Mouse (Mus musculus) stomach, postnatal 0 days (tissue): ENCODE measurements around the gene Smad1. TPM values are rescaled to one million over a fixed set of nuclear protein-coding genes. Genes with fewer than 3 reads are reported as not detected.

Experiments used
- ATAC-seq: fragments of 200-750 bp; cut with Nextera tagmentation; 2 replicates; pipeline ENCODE4 v1.8.0; 2017; ENCODE audit not compliant: low FRiP score, low TSS enrichment
- DNase-seq: peaks from one replicate; pipeline ENCODE4 v3.0.0-alpha.2; 2016; ENCODE audit warnings: low spot score
- H3K27ac ChIP-seq: fragments of 300-500 bp; sonication (generic); replicated peaks from 2 replicates; pipeline ENCODE4 v1.5.1; 2014; ENCODE audit warnings: mild to moderate bottlenecking, control low read depth
- H3K27me3 ChIP-seq: fragments of 300-500 bp; sonication (generic); 2 replicates; pipeline ENCODE4 v1.6.1; 2014; ENCODE audit warnings: low read length; ENCODE audit not compliant: control insufficient read depth, insufficient read depth
- H3K36me3 ChIP-seq: fragments of 300-500 bp; sonication (generic); 2 replicates; pipeline ENCODE4 v1.6.1; 2014; ENCODE audit warnings: low read length, mixed read lengths; ENCODE audit not compliant: control insufficient read depth, insufficient read depth
- H3K4me1 ChIP-seq: fragments of 300-500 bp; sonication (generic); replicated peaks from 2 replicates; pipeline ENCODE4 v1.6.1; 2014; ENCODE audit warnings: antibody characterized with exemption; ENCODE audit not compliant: control insufficient read depth, insufficient read depth
- H3K4me2 ChIP-seq: fragments of 300-500 bp; sonication (generic); replicated peaks from 2 replicates; pipeline ENCODE4 v1.6.1; 2014; ENCODE audit warnings: low read depth, mild to moderate bottlenecking, control low read depth, moderate library complexity
- H3K4me3 ChIP-seq: fragments of 300-500 bp; sonication (generic); 2 replicates; pipeline ENCODE4 v1.5.1; 2014; ENCODE audit warnings: low read depth, low read length, control low read depth
- H3K9ac ChIP-seq: fragments of 300-500 bp; sonication (generic); 2 replicates; pipeline ENCODE4 v1.6.1; 2014; ENCODE audit warnings: mild to moderate bottlenecking, low read length, control low read depth, mixed read lengths
- H3K9me3 ChIP-seq: fragments of 300-500 bp; sonication (generic); 2 replicates; pipeline ENCODE4 v1.6.1; 2016; ENCODE audit warnings: low read length; ENCODE audit not compliant: control insufficient read depth
- CTCF ChIP-seq: IDR thresholded peaks from 2 replicates; pipeline ENCODE4 v1.5.1; 2016; ENCODE audit warnings: antibody characterized with exemption, low read depth, mild to moderate bottlenecking, moderate library complexity
- EP300 ChIP-seq: optimal IDR thresholded peaks from 2 replicates; pipeline ENCODE3; 2016; ENCODE audit warnings: antibody characterized with exemption
- WGBS: fragments of 180-500 bp; shearing (Covaris S2); extraction: QIAGEN DNeasy Blood & Tissue Kit; methylation state at CpG from one replicate; pipeline ENCODE4 v1.1.7; 2014; 5-methylcytosine and 5-hydroxymethylcytosine counted together
- polyA plus RNA-seq: library from polyadenylated mRNA; unstranded; fragments of >200 nt; fragmentation: Nextera tagmentation; extraction: Ambion mirVana; gene quantifications from 2 replicates; pipeline ENCODE4 v1.2.1, GENCODE M21; 2015

Smad1 gene
- 25.9 and 31.5 TPM in 2 replicates for polyA plus RNA-seq

DNA sequence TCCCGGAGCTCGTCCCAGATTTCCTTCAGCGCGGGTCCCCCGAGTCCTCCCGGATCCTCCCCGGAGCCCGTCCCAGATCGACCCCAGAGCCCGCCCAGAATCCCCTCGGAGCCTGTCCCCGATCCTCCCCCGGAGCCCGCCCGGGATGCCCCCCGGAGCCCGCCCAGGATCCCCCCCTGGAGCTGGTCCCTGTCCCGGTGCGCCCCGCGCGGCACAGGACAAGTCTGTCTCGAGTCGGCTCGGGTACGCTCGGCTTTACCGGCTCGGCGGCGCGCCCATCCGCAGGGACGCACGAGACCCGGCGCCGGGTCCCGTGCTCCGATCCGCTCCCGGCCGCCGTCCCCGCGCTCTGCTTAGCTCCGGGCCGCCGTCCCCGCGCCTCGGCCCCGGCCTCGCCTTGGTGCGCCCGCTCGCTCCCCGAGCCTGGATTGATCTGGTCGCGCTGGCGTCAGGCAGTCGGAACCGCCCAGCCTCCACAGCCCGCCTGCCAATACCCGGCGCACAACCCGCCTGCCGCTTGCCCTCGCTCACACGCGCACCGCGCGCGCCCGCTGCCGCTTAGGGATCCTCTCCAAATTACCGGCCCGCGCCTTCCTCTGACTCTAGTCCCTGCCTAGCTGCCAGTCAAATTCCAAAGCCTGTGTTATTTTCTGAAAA lies at the start of gene Smad1:
Smad1 (minus strand) TSS at position 525 of the 657 bp plus-strand sequence.
- peak; percentile 97 for ATAC-seq

DNA sequence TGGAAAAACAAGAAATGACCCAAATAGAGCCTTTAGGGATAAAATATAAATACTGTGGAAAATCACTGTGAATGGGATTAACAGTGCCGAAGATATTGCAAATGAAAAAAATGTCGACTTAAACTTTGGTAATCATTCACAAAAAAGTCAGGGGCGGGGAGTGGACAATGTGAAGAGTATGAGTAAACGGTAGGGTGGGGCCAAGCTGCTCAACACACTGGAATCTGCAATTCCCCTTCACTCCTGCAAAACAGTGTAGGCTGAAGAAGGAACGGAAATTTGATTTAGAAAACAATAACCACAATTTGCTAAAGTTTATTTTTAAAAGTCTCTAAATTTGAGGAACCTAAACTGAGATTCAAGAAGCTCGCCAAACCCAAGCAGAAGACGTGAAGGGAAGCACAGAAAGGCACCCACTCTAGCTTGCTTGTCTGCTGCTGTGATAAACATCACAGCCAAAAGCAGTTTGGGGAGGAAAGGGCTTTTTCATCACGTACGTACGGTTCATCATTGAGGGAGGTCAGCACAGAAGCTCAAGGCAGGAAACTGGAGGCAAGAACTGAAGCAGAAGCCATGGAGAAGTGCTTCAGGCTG lies 48.0 kb upstream of the Smad1 start:
- no peak for ATAC-seq
- Histone ChIP-seq H3K9me3 (no peaks in the 10 kb centered on the region), H3K9ac (no peak overlapping the region), H3K4me2 (no peak overlapping the region), H3K4me3 (no peak overlapping the region), H3K27ac (no peak overlapping the region), H3K27me3 (no peaks in the 10 kb centered on the region), H3K4me1 (no peaks in the 10 kb centered on the region), H3K36me3 (no peaks in the 10 kb centered on the region)
- no peak for DNase-seq
- 44% methylated on average over 10 of the region's 10 CpGs for WGBS
- TF ChIP-seq CTCF: no peak
- TF ChIP-seq EP300: no peak

More for the DNA sequence above, at the start of gene Smad1:
- Histone ChIP-seq H3K27ac (peak within 1 kb of the TSS; percentile 99), H3K4me1 (peaks cover 3% of the 10 kb centered on the region), H3K9ac (peak within 1 kb of the TSS; percentile 99), H3K9me3 (no peaks in the 10 kb centered on the region), H3K36me3 (no peaks in the 10 kb centered on the region), H3K4me2 (peak within 1 kb of the TSS; percentile 73), H3K4me3 (peak within 1 kb of the TSS; percentile 96), H3K27me3 (no peaks in the 10 kb centered on the region)
- TF ChIP-seq CTCF (no peak), EP300 (no peak)
- WGBS: under 1% methylated on average over 54 of the region's 80 CpGs
- DNase-seq: peak; percentile 96

DNA sequence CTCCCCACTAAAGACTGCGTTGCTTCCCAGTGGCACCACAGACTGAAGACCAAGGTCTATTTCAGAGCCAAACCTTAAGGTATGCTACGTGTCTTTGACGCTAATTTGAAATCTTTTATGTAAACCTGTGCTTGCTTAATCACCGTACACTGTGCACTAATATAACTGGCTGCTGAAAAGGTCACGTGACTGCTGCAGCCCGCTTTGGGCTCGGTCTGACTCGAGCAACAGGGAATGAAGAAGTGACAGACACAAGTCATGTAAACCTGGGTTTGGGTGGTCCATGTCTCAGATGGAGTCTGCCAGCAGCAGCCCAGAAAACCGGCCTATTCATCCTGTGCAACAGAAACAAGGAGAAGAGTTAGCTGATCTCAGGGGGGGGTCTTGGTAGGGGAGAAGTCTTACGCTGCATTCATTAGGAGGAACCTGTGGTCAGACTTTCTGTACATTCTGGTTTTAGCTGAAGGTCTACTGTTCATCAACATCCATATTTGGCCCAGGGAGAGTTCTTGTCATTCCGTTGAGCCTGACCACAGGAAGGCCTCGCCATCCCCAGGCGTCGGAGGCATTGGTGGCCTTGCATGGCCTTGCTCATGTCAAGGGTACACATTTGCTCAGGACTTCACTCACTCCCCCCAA lies 44.3 kb upstream of the Smad1 start:
- WGBS: 77% methylated on average over 14 of the region's 14 CpGs
- TF ChIP-seq EP300: no peak
- TF ChIP-seq CTCF: no peak

DNA sequence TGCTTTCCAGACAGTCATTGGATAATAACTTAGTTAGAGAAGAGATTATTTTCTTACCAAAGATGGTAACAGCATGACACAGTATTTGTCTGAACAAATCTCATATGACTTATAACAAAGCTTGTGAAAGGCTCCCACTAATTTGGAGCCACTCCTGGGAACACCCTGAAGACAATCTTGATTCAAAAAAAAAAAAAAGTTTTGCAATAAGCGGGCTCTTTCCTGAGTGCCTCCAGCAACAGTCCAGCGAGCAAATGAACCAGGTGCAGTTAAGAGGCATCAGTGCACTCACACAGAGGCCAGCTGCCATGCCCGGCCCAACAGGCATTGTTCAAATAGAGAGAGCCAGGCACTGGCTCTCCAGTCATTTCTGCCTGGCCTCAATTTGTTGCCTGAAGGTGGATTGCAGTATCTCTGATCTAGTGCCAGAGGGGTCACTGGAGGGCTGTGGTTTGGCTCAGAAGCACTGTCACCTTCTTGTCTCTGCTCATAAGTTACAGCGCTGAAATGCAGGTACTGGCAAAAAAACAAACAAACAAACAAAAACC lies 34.7 kb upstream of the Smad1 start:
- ATAC-seq (0 out of 2 replicates have a peak, but pooled peaks have one; percentile 40), DNase-seq (peak; percentile 27)
- 43% methylated on average over 4 of the region's 4 CpGs for WGBS

More for the DNA sequence above, 44.3 kb upstream of the Smad1 start:
- H3K9me3 ChIP-seq: no peaks in the 10 kb centered on the region
- H3K27ac ChIP-seq: no peak overlapping the region
- no peak overlapping the region for H3K4me2 ChIP-seq
- ATAC-seq (no peak), DNase-seq (no peak)
- H3K4me1 ChIP-seq: no peaks in the 10 kb centered on the region
- H3K36me3 ChIP-seq: no peaks in the 10 kb centered on the region
- no peak overlapping the region for H3K9ac ChIP-seq
- H3K4me3 ChIP-seq: no peak overlapping the region
- H3K27me3 ChIP-seq: no peaks in the 10 kb centered on the region

DNA sequence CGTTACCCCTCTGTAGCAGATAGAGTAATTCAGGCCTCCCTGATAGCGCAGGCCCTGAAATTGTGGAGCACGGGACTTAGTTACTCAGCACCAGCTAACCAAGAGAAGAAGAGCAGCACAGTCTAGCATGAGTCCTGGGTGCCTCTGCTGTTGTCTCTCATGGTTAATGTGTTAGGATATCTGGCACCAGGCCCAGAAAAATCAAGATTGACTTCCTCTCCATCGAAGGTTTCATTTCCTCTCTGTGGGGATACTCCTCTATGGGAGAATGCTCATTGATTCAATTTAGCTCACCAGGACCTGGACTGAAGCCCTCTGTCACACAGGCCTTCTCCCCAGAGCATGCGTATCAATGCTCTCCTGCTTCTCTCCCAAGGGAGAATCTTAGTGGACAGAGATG lies 15.6 kb upstream of the Smad1 start:
- Histone ChIP-seq H3K4me2 (no peak overlapping the region), H3K4me1 (no peaks in the 10 kb centered on the region), H3K9ac (no peak overlapping the region), H3K36me3 (no peaks in the 10 kb centered on the region), H3K9me3 (no peaks in the 10 kb centered on the region), H3K4me3 (no peak overlapping the region), H3K27ac (no peak overlapping the region), H3K27me3 (no peaks in the 10 kb centered on the region)
- WGBS: 70% methylated on average over 5 of the region's 5 CpGs
- TF ChIP-seq CTCF (no peak), EP300 (no peak)
- DNase-seq (no peak), ATAC-seq (0 out of 2 replicates have a peak, but pooled peaks have one; percentile 51)

More for the DNA sequence above, 34.7 kb upstream of the Smad1 start:
- H3K4me1 ChIP-seq: no peaks in the 10 kb centered on the region
- H3K27me3 ChIP-seq: no peaks in the 10 kb centered on the region
- H3K36me3 ChIP-seq: no peaks in the 10 kb centered on the region
- TF ChIP-seq CTCF (no peak), EP300 (no peak)
- H3K27ac ChIP-seq: no peak overlapping the region
- no peak overlapping the region for H3K4me3 ChIP-seq
- no peak overlapping the region for H3K4me2 ChIP-seq
- no peaks in the 10 kb centered on the region for H3K9me3 ChIP-seq
- H3K9ac ChIP-seq: no peak overlapping the region
